Mouse (Mus musculus) spleen, embryonic (tissue): Measurements from ENCODE around the gene Mlst8.

ENCODE experiments used
- CTCF ChIA-PET: fragments of 350-600 bp; sonication (Branson Sonifier 250); formaldehyde crosslinking; loops from one replicate; lab custom pipeline; 2022; lab: Charles Lee

Gene Mlst8

DNA sequence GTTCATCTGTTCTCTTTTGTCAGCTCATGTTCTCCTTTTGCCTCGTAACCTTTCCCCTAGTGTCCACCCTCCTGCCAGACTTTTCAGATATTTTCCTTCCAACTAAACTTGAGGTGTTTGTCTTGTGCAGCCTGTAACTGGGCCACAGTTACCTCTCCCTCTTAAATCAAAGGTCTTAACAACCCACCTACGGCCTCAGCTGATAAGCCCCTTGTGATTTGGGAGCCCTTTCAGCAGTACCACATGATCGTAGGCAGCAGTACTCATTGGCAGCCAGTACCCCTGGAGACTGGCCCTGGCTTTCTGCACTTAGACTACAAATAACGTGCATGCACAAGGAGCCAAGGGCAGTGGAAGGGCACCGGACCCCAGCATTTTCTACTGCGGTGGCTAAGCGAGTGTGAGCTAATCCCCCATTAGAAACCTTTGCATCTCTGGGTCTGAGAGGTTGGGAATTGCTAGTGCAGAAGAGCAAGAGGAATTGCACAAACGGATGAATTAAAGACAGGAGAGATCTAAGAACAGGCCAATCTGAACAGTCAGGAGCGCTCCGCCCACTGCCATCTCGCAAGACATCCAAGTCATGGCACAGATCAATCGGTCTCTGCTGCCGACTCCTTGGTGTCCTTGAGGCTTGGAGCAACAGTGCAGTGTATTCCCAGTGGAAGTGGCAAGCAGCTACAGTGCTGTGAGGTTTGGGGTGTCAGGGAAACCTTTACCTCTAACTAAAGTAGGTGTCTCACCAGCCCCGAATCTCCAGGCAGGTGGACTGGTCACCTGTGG is 49.5 kb downstream of the Mlst8 start:
- CTCF ChIA-PET, result interaction anchor here (0.6 to 0.7 kb wide), 3 partner anchors 283 to 1457 kb away, joined by 4 to 12 read pairs (median 10); no protein-coding TSS in a partner anchor

DNA sequence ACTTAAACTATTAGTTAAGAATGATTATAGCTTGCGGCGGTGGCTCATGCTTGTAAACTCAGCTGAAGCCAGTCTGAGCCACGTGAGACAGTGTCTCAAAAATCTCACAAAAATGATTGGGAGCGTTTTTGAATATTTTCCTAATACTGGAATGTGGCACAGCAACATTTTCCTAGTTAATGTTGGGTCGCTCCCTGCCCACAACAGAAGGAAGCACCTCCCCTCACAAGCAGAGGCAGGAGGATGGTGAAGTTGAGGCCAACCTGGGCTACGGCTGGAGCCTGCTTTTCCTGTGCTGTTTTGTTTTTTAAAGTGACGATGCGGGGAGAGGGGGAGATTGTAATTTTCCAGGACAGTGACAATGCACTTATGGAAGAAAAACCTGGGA is 51.7 kb downstream of the Mlst8 start:
- CTCF ChIA-PET, result interaction anchor here (0.5 kb wide), 1 partner anchor 8 kb away, joined by 5 read pairs; no protein-coding TSS in a partner anchor

DNA sequence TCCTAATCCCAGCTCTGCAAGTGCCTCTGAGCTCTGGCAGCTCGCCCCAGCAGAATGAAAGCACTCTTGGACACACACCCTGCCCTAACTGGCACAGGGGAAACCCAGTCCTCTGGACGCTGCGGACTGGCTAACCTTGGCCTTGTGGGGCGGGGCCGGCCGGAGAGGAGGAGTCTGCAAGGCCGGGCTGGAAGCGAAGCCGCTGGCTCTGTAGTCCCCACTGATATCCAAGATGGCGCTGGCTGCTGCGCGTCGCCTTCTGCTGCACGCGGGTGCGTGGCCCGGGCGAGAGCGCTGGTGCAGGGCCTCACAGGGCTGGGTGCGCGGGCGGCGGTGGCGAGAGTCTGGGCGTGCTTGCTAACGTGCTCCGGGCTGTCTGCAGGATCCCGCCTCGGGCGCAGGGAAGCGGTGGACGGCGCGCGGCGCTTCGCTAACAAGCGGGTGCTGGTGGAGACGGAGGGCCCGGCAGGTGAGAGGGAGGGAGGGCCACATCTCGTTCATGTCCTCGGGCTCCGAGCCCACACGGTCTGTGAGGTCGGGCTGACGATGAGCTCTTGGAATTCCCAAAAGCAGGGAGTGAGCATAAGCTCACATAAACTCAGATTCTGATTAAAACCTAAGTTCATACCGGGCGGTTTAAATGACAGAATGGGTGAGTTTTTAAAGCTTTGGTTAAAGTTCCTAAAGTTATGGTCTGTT is 52.3 kb downstream of the Mlst8 start, which contains the start of gene Eci1:
Gene Eci1 (plus strand): TSS at position 171 of the 699 bp plus-strand sequence.
- CTCF ChIA-PET, result interaction anchor here (0.5 kb wide), 1 partner anchor 7 kb away, joined by 5 read pairs; no protein-coding TSS in a partner anchor

DNA sequence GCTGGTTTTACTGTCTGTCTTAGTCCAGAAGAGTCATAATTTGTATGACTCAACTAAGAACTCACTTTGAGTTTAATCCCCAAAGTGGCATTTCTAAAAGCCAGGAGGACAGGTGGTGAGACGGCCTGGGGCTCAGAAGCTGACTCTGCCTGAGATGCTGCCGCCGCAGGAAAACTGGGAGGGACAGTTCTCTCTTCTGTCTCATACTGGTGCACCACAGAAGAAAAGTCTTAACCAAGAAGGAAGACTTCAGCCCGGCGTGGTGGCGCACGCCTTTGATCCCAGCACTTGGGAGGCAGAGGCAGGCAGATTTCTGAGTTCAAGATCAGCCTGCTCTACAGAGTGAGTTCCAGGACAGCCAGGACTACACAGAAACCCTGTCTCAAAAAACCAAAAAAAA is 53.0 kb downstream of the Mlst8 start:
- CTCF ChIA-PET, result no interaction called here

- CTCF ChIA-PET, result interaction anchor here (0.6 kb wide), 1 partner anchor 213 kb away, joined by 3 read pairs; no protein-coding TSS in a partner anchor
Measured at GRCm38 (mm10) chr17:24425326-24425725, 53.6 kb downstream of the Mlst8 start.

GRCm38 (mm10) chr17:24424489-24424888 is 54.4 kb downstream of the Mlst8 start:
- CTCF ChIA-PET, result no interaction called here
